8 mouse cellular contexts compared by ENCODE assay signal in the genomic region with DNA sequence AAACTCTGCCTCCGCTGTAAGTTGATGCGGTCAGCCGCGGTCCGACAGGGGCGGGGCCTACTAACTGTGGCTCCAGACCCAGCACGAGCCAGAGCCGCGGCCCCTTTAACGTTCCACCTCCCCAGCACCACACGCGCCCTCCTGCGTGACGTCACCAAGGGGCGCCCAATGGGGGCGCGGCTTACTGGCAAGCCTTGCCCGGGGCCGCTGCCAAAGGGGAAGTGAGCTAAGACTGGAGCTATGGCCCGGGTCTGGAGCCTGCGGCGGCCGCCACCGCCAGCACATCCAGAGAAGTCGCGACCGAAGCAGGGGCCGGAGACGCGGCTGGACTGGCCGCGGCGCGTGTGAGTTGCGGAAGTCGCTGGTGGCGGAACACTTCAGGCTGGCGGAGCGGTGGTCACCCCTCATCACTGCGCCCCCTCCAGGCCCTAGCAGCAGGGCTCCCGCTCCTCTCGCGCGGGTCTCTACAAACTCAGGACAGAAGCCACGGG. TPM values are rescaled to one million over a fixed set of nuclear protein-coding genes. Genes with fewer than 3 reads are reported as not detected.
DNase-seq lines count a peak whose midpoint lies in the region; ATAC-seq lines count a peak whose summit lies in the region.

A gene (plus strand): TSS at position 194 of the 491 bp plus-strand sequence.

- DNase-seq in NIH3T3 (ENCODE audit: low read depth) = peak; percentile 100
- DNase-seq in cerebellum, postnatal 10 days = peak; percentile 100
- DNase-seq in frontal cortex, postnatal 10 days (ENCODE audit: low spot score in 2 of 2) = peak; percentile 94 to 97
- peak; percentile 96 to 98 for DNase-seq in layer of hippocampus, postnatal 14 days (ENCODE audit: low spot score in 2 of 2)
- DNase-seq in lung, postnatal 14 days = peak; percentile 98
- peak; percentile 91 for DNase-seq in retina, adult 2 months (ENCODE audit: low read depth, low spot score)
- peak; percentile 93 to 95 for DNase-seq in thymus, postnatal 36 days

- ATAC-seq in hindbrain, embryonic 12.5 days (ENCODE audit: low FRiP score) = peak; percentile 99

- peak within 1 kb of the TSS; percentile 83 for H3K4me3 ChIP-seq in hindbrain, embryonic 12.5 days

- under 1% methylated on average over 45 of the region's 45 CpGs for WGBS in hindbrain, embryonic 12.5 days

- peak within 1 kb of the TSS; percentile 86 for H3K27ac ChIP-seq in hindbrain, embryonic 12.5 days

- H3K9ac ChIP-seq in hindbrain, embryonic 12.5 days = peak within 1 kb of the TSS; percentile 86

- H3K27me3 ChIP-seq in hindbrain, embryonic 12.5 days = peaks cover 4% of the 10 kb centered on the region; the same call in 1 of the 2 replicates

- H3K36me3 ChIP-seq in hindbrain, embryonic 12.5 days = peaks cover 15% of the 10 kb centered on the region

- peak within 1 kb of the TSS; percentile 81 for H3K4me2 ChIP-seq in hindbrain, embryonic 12.5 days (replicated peaks)

- no peaks in the 10 kb centered on the region for H3K9me3 ChIP-seq in hindbrain, embryonic 12.5 days (replicated peaks)

- peaks cover 19% of the 10 kb centered on the region for H3K4me1 ChIP-seq in hindbrain, embryonic 12.5 days

RNA-seq across cellular contexts. Expression of the gene that starts here (rescaled TPM):
- 29.5 and 33.6 TPM in 2 replicates for polyA plus RNA-seq in hindbrain, embryonic 12.5 days (2016; fragmentation: Nextera tagmentation; extraction: Ambion mirVana)
- 10 to 100 TPM; 44.8 to 46.6 TPM for total RNA-seq in layer of hippocampus, postnatal 14 days (2021)

Comparison
In these comparisons a context has a peak if more than half of its experiments do, and no peak if none do; other contexts are left out.
1. Peak in every context shown above with its lines: DNase-seq, ATAC-seq, H3K4me3 ChIP-seq and H3K27ac ChIP-seq.